Mouse (Mus musculus): ENCODE measurements at regions not wholly inside any gene's neighbourhood (a gene's known extent, or its start where the extent isn't known, plus 50 kb on each side); places are given as distances from the start of the nearest gene placed in this dataset.

- in situ Hi-C loops (cut with MboI, MseI), result loop anchor here in 1 of 2 experiments (10.0 kb wide), 1 partner anchor 1251 kb away; no protein-coding TSS in a partner anchor
Measured at GRCm38 (mm10) chr10:44653761-44654160, 125.5 kb upstream of the Prdm1 start.

- in situ Hi-C loops (cut with MboI, MseI), result no loop called here
Measured at GRCm38 (mm10) chr10:44647021-44647420, 118.7 kb upstream of the Prdm1 start.

GRCm38 (mm10) chr10:44646615-44647014, 118.3 kb upstream of the Prdm1 start:
- in situ Hi-C loops (cut with MboI, MseI), result no loop called here

- in situ Hi-C loops (cut with MboI, MseI), result no loop called here
Measured at GRCm38 (mm10) chr10:44641616-44642015, 113.3 kb upstream of the Prdm1 start.

GRCm38 (mm10) chr10:44640620-44641019, 112.3 kb upstream of the Prdm1 start:
- in situ Hi-C loops (cut with MboI, MseI), result no loop called here

GRCm38 (mm10) chr10:44638678-44639077, 110.4 kb upstream of the Prdm1 start:
- in situ Hi-C loops (cut with MboI, MseI), result loop anchor here in 1 of 2 experiments (5.0 kb wide), 1 partner anchor 51 kb away; no protein-coding TSS in a partner anchor

- in situ Hi-C loops (cut with MboI, MseI), result loop anchor here in 1 of 2 experiments (5.0 kb wide), 1 partner anchor 49 kb away; no protein-coding TSS in a partner anchor
Measured at GRCm38 (mm10) chr10:44636786-44637185, 108.5 kb upstream of the Prdm1 start.

- in situ Hi-C loops (cut with MboI, MseI), result loop anchor here in 1 of 2 experiments (5.0 kb wide), 1 partner anchor 49 kb away; no protein-coding TSS in a partner anchor
Measured at GRCm38 (mm10) chr10:44636061-44636460, 107.8 kb upstream of the Prdm1 start.

- in situ Hi-C loops (cut with MboI, MseI), result no loop called here
Measured at GRCm38 (mm10) chr10:44631584-44631983, 103.3 kb upstream of the Prdm1 start.

- in situ Hi-C loops (cut with MboI, MseI), result no loop called here
Measured at GRCm38 (mm10) chr10:44630485-44630884, 102.2 kb upstream of the Prdm1 start.

- in situ Hi-C loops (cut with MboI, MseI), result no loop called here
Measured at GRCm38 (mm10) chr10:44628387-44628786, 100.1 kb upstream of the Prdm1 start.

GRCm38 (mm10) chr10:44627431-44627830, 99.1 kb upstream of the Prdm1 start:
- in situ Hi-C loops (cut with MboI, MseI), result no loop called here

- in situ Hi-C loops (cut with MboI, MseI), result no loop called here
Measured at GRCm38 (mm10) chr10:44625521-44625920, 97.2 kb upstream of the Prdm1 start.

GRCm38 (mm10) chr10:44615586-44615985, 87.3 kb upstream of the Prdm1 start:
- in situ Hi-C loops (cut with MboI, MseI), result no loop called here

GRCm38 (mm10) chr10:44612571-44612970, 84.3 kb upstream of the Prdm1 start:
- in situ Hi-C loops (cut with MboI, MseI), result no loop called here

GRCm38 (mm10) chr10:44611399-44611798, 83.1 kb upstream of the Prdm1 start:
- in situ Hi-C loops (cut with MboI, MseI), result no loop called here

GRCm38 (mm10) chr10:44609187-44609586, 80.9 kb upstream of the Prdm1 start:
- in situ Hi-C loops (cut with MboI, MseI), result no loop called here

GRCm38 (mm10) chr10:44607334-44607851, 79.1 kb upstream of the Prdm1 start:
- in situ Hi-C loops (cut with MboI, MseI), result no loop called here

GRCm38 (mm10) chr10:44604512-44604911, 76.2 kb upstream of the Prdm1 start:
- in situ Hi-C loops (cut with MboI, MseI), result no loop called here

GRCm38 (mm10) chr10:44603461-44603860, 75.2 kb upstream of the Prdm1 start:
- in situ Hi-C loops (cut with MboI, MseI), result no loop called here

GRCm38 (mm10) chr10:44601550-44601949, 73.2 kb upstream of the Prdm1 start:
- in situ Hi-C loops (cut with MboI, MseI), result no loop called here

GRCm38 (mm10) chr10:44599964-44600334, 71.6 kb upstream of the Prdm1 start:
- in situ Hi-C loops (cut with MboI, MseI), result no loop called here

- in situ Hi-C loops (cut with MboI, MseI), result no loop called here
Measured at GRCm38 (mm10) chr10:44599331-44599963, 71.1 kb upstream of the Prdm1 start.
